ENCODE assay signal across 11 mouse cellular contexts in genomic region chr12:102633083-102633501, GRCm38 (mm10).
DNase-seq lines count a peak whose midpoint lies in the region; ATAC-seq and TF ChIP-seq lines count a peak whose summit lies in the region.
"Had no signal": no experiment of that assay in that cellular context is flagged by ENCODE, and none has a peak within 500 bp of the region (broad histone marks: within the 10 kb centered on the region; RNA-seq: fewer than 3 reads in every experiment).

No protein-coding gene starts in this region.

- no peak overlapping the region for H3K4me3 ChIP-seq in heart, postnatal 0 days (ENCODE audit: low read depth, low read length)
- H3K4me3 ChIP-seq in heart, embryonic 12.5 days: no peak overlapping the region
- H3K4me3 ChIP-seq in forebrain, postnatal 0 days (ENCODE audit: low read depth, low read length): no peak overlapping the region
- H3K4me3 ChIP-seq: heart, embryonic 10.5 days; liver, embryonic 13.5 days; neural tube, embryonic 12.5 days had no signal

- TF ChIP-seq EP300 in heart, postnatal 0 days (IDR thresholded peaks at IDR 0.05; ENCODE audit: low read depth): no peak

- ATAC-seq in heart, postnatal 0 days (ENCODE audit: insufficient read depth, low read depth): 0 out of 2 replicates have a peak, but pooled peaks have one; percentile 53
- no peak for ATAC-seq in heart, embryonic 12.5 days (ENCODE audit: insufficient number of reproducible peaks, low FRiP score)
- ATAC-seq in forebrain, postnatal 0 days: no peak

- no peaks in the 10 kb centered on the region for H3K27me3 ChIP-seq in heart, postnatal 0 days (ENCODE audit: control insufficient read depth, insufficient read depth, low read length)
- no peaks in the 10 kb centered on the region for H3K27me3 ChIP-seq in heart, embryonic 12.5 days (replicated peaks)
- H3K27me3 ChIP-seq in forebrain, postnatal 0 days (ENCODE audit: insufficient read depth, low read length): no peaks in the 10 kb centered on the region
- H3K27me3 ChIP-seq: liver, embryonic 13.5 days; neural tube, embryonic 12.5 days had no signal

- H3K27ac ChIP-seq in heart, postnatal 0 days (ENCODE audit: low read depth): no peak overlapping the region
- no peak overlapping the region for H3K27ac ChIP-seq in heart, embryonic 12.5 days (ENCODE audit: poor library complexity, severe bottlenecking)
- no peak overlapping the region for H3K27ac ChIP-seq in forebrain, postnatal 0 days (ENCODE audit: low read depth, low read length)
- H3K27ac ChIP-seq: heart, embryonic 10.5 days; liver, embryonic 13.5 days; neural tube, embryonic 12.5 days had no signal

- H3K9ac ChIP-seq in heart, postnatal 0 days (replicated peaks; ENCODE audit: low read depth, low read length): no peak overlapping the region
- H3K9ac ChIP-seq in heart, embryonic 12.5 days: no peak overlapping the region
- H3K9ac ChIP-seq in forebrain, postnatal 0 days: no peak overlapping the region
- H3K9ac ChIP-seq: liver, embryonic 13.5 days; neural tube, embryonic 12.5 days had no signal

- DNase-seq in heart, postnatal 0 days (ENCODE audit: low spot score): no peak
- peak; percentile 24 for DNase-seq in right cerebral cortex, postnatal 4 days
- no peak for DNase-seq in right cerebral cortex, postnatal 14 days
- peak; percentile 33 for DNase-seq in forebrain, postnatal 0 days
- peak; percentile 71 for DNase-seq in lung, postnatal 36 days
- DNase-seq in thymus, postnatal 36 days: no peak
- no peak for DNase-seq in testis, postnatal 14 days (ENCODE audit: low spot score)
- DNase-seq: liver, embryonic 13.5 days had no signal

- no peak for TF ChIP-seq CTCF in heart, postnatal 0 days (IDR thresholded peaks at IDR 0.05; ENCODE audit: low read depth)
- TF ChIP-seq CTCF in forebrain, postnatal 0 days (IDR thresholded peaks at IDR 0.05; ENCODE audit: low read depth): no peak

- no peaks in the 10 kb centered on the region for H3K4me1 ChIP-seq in heart, postnatal 0 days (ENCODE audit: control insufficient read depth, insufficient read depth)
- H3K4me1 ChIP-seq in heart, embryonic 12.5 days (replicated peaks): 0 out of 2 replicates have a peak, but pooled peaks cover 4% of the 10 kb centered on the region
- peaks cover 6% of the 10 kb centered on the region; the same call in 1 of the 2 replicates for H3K4me1 ChIP-seq in forebrain, postnatal 0 days (ENCODE audit: insufficient read depth)

- no peak overlapping the region for H3K4me2 ChIP-seq in heart, postnatal 0 days (ENCODE audit: low read depth, low read length)
- H3K4me2 ChIP-seq in heart, embryonic 12.5 days: no peak overlapping the region
- H3K4me2 ChIP-seq in forebrain, postnatal 0 days (ENCODE audit: low read depth): no peak overlapping the region
- H3K4me2 ChIP-seq: liver, embryonic 13.5 days; neural tube, embryonic 12.5 days had no signal

- 33% methylated on average over 4 of the region's 4 CpGs for WGBS in heart, postnatal 0 days
- 71% methylated on average over 4 of the region's 4 CpGs for WGBS in heart, embryonic 12.5 days
- WGBS in forebrain, postnatal 0 days: 31% methylated on average over 4 of the region's 4 CpGs

- no peaks in the 10 kb centered on the region for H3K9me3 ChIP-seq in heart, postnatal 0 days (replicated peaks; ENCODE audit: control insufficient read depth, low read length)
- no peaks in the 10 kb centered on the region for H3K9me3 ChIP-seq in heart, embryonic 12.5 days (replicated peaks)
- no peaks in the 10 kb centered on the region for H3K9me3 ChIP-seq in forebrain, postnatal 0 days (ENCODE audit: low read length)
- H3K9me3 ChIP-seq: heart, embryonic 10.5 days; liver, embryonic 13.5 days; neural tube, embryonic 12.5 days had no signal

- H3K36me3 ChIP-seq in heart, postnatal 0 days (replicated peaks; ENCODE audit: control insufficient read depth, insufficient read depth, low read length): no peaks in the 10 kb centered on the region
- no peaks in the 10 kb centered on the region for H3K36me3 ChIP-seq in heart, embryonic 12.5 days
- no peaks in the 10 kb centered on the region for H3K36me3 ChIP-seq in forebrain, postnatal 0 days (ENCODE audit: insufficient read depth)
- H3K36me3 ChIP-seq: heart, embryonic 10.5 days; liver, embryonic 13.5 days; neural tube, embryonic 12.5 days had no signal

Comparison
In these comparisons a context has a peak if more than half of its experiments do, and no peak if none do; other contexts are left out.
1. DNase-seq: peak in right cerebral cortex, postnatal 4 days (single experiment), forebrain, postnatal 0 days (single experiment) and lung, postnatal 36 days (single experiment); none in heart, postnatal 0 days (single experiment), right cerebral cortex, postnatal 14 days (single experiment), thymus, postnatal 36 days (0 of 2) and testis, postnatal 14 days (single experiment).